Mouse (Mus musculus) neutrophil, adult 5-6 weeks (primary cell): ENCODE measurements around the gene C8b. TPM values are rescaled to one million over a fixed set of nuclear protein-coding genes. Genes with fewer than 3 reads are reported as not detected.

Experiments
- total RNA-seq: library from RNA; stranded (forward); fragments of 200-1000 nt; gene quantifications from 2 replicates; pipeline ENCODE4 v1.2.3, GENCODE M21; 2017

Gene C8b
- total RNA-seq, 1 experiment from 2014 or later = not detected

Other genes with a start within 250 kb of the C8b start
- gene Gm17662, start 91.0 kb downstream of the C8b start, total RNA-seq = not detected in 2 replicates
- not detected in 2 replicates for gene C8a, start 110.1 kb downstream of the C8b start, total RNA-seq
- gene Fyb2, start 147.1 kb downstream of the C8b start, total RNA-seq = not detected in 2 replicates